Mouse (Mus musculus) kidney, postnatal 14 days (tissue): ENCODE data around the gene Smg6.

Experiments used
- DNase-seq: peaks from one replicate; pipeline ENCODE4 v3.0.0; 2022; ENCODE audit warnings: mixed read lengths

The Smg6 gene

DNA sequence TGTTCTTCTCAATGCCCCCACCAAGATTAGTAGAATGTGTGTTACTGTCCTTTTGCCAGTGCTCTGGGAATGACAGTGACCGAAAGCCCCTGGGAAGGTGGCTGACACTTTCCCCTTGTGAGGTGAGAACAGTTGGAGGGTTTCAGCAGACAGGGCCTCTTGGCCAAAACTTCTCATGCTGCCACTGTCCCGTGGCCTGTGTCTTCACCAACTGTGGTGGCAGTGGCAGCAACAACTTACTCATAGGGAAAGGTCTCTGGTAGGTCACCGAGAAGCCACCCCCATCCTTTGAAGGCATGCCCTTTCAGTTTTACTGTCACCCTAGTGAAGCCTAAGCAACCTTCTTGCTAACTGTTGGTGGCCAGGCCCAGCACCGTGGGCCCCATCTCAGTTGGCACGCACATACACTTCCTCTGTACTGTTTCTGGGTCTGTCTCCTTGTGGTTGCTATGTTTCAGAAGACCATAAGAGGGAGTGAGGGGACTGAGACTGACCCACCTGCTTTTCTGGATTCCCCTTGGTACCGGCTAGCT lies 228.5 kb downstream of the Smg6 start:
- DNase-seq = no peak

DNA sequence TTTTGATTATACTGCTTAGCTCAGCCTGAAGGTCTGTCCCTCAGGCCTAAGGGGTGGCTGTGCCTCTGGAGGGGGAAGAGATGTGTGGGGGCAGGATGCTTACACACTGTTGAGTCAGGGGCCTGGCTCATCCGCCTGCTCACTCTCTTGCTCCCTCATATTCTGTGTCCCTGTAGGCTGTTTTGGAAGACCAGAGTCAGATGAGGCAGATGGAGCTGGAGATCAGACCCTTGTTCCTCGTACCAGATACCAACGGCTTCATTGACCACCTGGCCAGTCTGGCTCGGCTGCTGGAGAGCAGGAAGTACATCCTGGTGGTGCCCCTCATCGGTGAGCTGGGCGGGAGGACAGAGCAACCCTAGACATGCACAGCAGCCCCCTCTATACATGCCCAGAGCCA lies 230.4 kb downstream of the Smg6 start:
- DNase-seq = no peak

DNA sequence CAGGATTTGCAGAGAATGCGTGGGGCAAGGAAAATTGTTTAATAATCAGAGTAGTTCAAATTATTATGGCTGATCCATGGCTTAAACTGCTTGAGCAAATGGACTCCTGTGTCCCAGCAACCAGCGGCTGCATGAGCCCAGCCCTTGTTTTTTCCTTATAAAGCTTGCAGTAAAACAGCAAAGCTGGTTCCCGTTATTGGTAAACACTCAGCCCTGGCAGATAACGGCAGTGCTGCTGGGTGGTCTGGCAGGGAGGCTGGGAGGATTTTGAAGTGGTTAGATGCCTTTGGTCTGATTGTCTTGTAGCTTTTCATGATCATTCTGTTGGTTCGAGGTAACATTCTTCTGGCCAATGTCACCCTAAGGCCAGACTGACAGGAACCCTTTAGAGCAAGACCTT lies 230.8 kb downstream of the Smg6 start:
- DNase-seq = no peak

DNA sequence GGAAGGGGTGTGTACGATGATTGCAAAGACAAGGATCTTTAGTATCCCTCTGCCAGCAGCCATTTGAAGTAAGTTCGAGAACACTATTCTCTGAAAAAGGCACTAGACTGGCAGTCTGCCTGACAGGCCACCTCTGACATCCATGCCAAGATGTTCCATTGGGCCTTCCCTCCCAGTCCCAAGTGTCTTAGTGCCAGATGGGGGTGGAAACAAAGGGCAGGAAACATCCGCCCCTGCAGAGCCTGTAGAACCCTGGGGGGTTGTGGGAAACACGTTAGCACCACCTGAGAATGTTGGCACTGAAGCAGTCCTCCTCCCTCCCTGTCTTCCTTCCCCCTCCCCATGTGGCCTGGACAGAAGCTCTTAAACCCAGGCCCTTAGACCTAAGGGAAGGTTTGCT lies 231.4 kb downstream of the Smg6 start:
- peak; percentile 47 for DNase-seq

DNA sequence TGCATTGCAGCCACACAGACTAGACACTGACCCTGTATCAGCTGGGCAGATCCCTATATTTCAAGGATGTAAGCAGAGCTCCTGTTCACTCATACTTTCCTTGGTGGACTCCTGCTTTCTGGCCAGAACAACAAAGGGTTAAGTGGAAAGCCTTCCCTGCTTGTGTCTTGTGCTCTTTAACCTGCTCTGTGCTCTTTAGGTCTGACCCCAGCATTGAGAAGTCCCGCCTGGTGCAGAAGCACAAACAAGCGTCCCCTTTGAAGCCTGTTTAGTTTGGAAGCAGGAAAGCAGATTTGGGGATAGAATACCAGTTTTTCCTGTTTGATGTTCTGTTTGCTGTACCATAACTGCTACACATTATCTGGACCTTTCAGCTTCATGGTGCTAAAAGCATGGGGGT lies 232.3 kb downstream of the Smg6 start:
- DNase-seq = peak; percentile 41

DNA sequence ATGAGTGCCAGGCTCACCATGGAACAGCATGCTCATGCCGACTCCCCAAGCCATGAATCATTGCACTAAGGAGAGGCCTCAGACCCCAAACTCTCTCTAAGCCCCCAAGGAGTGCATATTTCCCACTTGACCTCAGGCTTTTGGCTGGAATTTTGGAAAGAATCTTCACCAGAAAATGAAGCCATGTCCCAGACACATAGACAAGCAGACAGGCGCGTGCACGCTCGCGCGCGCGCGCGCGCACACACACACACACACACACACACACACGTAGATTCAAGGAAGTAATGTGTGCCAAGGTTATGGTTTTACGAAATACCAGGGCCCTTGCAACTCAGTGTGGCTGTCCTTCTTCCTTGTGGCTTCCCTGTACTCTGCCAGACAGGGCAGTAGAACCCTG lies 232.8 kb downstream of the Smg6 start:
- peak; percentile 61 for DNase-seq

DNA sequence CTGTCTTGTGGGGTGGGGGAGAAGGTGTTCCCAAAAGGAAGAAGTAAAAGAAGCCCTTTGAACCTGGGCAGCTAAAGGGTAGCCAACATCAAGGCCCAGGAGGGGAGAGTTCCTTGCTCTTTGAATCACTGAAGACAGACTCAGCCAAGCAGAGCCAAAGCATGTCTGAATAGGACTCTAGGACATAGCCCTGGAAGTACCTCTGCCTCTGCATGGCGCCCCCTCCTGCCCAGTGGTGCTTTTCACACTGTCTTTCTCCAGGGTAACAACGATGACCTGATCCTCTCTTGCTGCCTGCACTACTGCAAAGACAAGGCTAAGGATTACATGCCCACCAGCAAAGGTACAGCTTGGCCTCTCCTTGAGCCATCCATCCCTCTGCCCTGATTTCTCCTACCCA lies 233.9 kb downstream of the Smg6 start:
- DNase-seq = peak; percentile 56

DNA sequence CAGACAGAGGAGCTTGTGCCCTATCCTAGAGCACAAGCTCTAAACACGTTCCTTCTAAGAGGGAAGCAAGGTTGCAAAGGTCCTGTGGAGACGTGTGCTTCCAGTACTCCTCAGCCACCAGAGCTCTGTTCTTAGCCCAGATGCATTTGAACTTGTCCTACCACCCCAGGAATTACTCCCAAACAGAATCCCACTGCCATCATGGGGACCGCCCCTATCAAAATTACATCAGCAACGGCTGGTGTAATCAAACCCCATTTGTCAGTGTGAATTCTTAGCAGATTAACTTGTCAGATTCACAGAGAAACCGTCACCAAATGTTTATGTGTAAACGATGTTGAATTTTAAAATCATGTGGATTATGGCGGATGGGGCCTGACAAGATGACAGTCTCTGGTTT lies 235.3 kb downstream of the Smg6 start:
- DNase-seq = no peak

DNA sequence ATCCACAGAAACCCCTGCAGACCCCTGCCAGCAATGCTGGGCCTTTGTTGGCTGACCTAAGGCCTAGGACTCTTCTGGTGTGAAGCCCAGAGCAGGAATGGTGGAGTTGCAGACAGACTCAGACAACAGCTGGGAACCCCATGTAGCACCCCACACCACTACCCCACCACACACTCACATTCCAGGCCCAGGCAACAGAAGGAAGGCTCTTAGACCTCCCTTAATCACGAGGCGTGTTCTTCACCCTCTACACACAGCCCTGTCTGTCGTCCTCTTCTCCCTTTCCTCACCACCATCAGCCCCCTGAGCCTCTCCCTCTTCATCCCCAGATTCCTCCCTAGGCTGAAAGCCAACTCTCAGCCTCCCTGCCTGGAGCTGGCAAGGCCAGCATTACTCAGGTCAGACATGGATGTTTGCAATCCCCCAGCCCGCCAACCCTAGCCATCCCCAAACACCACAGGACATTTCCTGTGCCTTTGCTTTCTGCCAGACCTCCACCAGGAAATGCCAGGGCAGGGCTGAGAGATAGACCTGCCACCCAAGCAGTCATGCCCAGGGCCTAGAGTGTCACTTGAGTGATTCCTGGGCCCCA lies 235.9 kb downstream of the Smg6 start:
- no peak for DNase-seq

DNA sequence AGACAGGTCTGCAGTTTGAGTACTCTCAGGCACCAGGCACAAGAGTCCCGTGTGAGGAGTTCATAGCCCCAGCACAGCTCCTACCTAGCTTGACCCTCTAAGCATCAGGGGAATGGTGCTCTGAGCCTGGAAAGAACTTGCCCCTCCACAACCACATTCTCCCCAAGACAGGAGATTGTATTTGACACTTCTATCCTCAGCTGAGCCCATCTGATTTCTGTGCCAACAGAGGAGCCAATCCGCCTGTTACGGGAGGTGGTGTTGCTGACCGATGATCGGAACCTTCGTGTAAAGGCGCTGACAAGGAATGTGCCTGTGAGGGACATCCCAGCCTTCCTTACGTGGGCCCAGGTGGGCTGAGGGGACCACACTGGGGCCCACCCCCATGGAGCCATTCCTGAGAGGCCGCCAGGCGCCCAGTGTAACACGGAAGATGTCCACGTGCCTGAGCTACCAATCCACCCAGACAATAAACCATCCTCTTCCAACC lies 237.0 kb downstream of the Smg6 start:
- no peak for DNase-seq

DNA sequence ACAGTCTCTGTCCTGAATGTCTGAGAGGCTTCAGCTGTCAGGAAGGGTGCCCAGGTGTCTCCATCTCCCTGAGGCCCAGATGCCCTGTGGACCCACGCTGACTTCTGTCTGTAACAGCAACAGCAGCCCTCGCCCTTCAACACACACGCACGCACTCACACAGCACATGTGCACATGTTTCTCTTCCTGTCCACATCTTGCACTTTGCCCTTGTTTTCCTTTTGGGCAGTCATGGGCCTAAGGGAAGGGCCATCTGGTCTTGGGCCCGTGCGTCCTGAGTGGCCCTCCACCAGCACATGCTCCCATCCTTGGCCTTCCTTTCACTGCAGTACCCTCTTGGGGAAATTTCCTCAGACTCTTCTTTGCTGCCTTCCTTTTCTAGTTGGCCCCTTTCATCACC lies 237.8 kb downstream of the Smg6 start:
- peak; percentile 29 for DNase-seq

DNA sequence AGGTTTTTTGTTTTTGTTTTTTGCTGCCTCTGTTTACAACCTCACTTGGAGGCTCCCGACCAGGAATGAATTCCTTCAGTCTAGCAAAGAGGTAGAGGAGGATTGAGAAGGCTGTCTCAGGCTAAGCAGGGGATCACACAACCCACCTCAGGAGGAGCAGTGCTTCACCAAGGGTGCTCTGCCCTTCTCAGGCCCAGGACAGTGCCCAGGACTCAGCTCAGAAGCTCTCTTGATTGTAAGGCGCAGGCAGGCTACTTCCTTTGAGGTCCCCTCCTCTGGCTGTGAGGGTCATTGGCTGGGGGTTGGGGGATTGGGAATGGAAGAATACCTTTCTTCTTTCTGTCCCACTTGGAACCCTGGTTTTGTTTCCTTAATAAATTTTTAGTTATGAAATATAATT lies 238.4 kb downstream of the Smg6 start:
- no peak for DNase-seq

DNA sequence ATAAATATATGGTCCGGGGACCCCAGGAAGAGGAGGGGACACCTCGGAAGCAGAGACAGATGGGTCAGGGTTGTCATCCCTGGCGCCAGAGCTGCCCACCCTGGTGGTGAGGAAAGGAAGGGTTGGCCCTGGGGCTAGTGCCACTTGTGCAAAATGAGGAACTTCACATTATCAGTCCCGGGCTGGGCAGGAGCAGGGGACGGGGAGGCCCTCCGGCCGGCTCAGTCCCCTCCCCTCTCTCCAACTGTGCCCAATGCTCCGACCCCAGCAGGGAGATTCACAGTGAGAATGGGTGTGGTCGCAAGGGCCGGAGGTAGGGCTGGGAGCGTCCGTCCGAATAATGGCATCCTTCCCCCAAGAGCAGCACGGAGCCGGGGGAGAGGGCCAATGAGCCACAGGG lies 239.1 kb downstream of the Smg6 start:
- no peak for DNase-seq

DNA sequence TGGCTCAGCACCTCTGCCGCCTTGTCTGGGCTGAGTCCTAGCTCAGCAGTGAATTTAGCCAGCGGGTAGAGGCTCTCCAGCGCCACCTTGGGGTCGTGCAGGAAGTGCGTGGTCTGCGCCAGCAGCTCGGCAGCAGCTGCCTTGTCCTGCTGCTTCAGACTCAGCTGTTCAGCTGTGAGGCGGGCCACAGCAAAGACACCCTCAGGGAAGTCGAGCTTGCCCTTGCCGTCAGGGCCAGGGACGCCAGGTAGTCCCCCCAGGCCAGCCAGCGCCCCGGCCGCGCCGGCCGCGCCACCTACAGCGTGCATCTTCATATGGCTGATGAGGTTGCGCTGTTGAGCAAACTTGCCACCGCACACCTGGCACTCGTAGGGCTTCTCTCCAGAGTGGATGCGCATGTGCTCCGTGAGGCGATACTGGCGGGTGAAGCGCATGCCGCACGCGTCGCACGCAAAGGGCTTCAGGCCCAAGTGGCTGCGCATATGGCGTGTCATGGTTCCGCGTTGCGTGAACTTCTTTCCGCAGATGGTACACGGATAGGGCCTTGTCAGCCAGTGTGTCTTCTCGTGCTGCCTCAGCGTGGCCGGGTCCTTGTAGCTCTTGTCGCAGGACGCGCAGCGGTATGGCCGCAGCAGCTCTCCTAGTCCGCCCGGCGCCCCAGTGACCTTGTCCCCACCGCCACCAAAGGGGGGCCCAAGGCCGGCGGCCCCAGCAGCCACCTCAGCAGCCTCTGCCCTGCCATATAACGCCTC lies 240.0 kb downstream of the Smg6 start:
- DNase-seq = peak; percentile 88

DNA sequence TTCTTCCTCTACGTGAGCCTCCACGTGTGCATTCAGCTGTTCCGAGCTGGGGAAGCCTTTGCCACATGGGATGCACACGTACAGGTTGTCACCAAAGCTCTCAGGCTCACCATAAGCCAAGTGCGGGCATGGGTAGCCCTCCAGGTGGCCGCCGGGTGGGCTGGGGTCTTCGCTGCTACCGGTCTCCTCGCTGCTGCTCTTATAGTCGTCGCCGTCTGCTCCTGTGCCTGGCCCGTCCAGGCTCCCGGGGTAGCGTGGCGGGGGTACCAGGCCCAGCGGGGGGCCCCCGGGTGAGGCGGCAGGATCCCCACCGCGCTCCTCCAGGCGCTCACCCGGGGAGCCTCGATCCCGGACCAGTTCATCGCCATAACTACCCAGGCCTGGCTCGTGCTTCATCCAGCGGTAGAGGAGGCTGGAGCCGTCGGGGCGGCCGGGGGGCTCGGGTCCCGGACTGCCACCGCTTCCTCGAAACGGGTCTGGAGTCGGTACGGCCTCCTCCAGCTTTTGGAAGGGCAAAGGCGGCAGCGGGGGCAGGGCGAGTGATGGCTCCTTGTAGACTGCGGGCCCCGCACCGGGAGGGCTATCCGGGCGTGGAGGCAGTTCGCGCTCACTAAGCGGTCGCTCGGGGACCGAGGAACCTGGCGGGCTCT lies 240.7 kb downstream of the Smg6 start:
- peak; percentile 41 for DNase-seq

DNA sequence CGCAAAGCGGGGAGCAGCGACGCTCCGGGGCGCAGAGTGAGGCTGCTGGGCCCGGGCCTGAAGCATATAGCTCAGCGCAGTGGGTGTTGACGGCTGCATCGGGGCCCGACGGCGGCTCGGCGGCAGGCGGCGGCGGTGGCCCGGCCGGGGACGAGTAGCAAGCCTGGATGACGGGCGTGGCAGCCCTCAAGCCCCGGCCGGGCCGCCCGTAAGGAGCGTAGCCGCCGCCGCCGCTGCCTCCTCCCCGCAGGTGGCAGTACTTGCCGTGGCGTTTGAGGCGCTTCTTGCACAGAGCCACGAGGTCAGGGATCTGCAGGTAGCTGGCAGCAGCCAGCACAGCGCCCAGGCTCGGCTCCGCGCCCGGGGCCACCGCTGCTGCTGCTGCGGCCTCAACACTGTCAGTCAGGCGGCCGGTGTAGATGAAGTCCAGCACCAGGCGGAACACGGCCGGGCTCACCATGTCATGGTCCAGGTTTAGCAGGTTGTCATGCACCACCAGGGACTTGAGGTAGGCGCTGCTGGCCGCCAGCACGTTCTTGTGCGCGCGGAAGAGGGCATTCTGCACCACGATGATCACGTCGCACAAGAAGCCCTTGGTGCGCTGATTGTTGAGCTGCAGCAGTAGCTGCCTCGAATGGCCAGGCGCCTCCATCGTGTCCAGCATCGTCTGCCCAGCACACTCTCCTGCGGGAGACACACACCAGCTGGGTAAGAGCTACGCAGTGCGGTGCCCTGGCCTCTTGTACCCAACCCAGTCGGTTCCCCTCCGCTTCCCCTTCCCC lies 241.4 kb downstream of the Smg6 start:
- peak; percentile 68 for DNase-seq

DNA sequence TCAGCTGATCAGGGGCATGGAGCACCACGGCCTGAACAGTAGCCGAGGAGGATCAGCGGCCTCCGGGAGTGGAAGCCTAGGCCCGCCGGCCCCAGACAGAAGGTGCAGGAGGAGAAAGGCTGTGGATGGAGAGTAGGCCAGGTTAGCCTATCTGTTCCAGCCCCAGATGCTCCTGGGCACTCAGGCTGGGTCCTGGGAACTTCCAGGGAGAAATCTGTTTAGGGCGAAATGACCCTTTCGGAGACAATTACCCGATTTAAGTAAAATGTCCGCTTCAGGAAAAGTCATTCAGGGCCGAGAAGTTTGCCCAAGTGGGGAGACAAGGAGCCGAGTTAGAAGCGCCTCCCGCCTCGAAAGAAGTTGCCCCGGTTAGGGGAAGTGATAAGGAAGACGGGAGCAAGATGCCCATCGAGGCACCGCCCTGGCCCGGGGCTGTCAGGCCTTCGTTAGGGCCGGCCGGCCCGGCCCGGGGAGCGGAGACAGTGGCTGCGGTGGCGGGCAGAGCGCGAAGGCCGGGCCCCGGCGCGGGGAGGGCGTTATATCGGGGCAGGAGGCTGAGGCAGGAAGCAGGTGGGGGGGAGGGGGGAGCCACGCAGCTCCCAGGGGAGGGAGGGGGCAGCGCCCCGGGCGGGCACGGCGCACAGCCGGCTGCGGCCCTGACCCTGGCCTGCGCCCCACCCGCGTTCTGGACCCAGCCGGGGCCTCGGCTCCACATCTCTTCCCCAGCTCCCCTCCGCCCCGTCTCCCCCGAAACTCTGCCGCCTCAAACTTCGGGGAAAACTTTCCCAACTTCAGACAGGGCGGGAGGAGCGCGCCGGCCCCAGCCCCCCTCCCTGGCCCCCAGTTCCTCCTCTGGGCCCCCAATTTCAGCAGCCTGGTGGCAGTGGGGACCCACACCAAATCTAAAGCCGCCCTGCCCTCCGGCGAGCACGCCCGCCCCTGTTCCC lies 242.3 kb downstream of the Smg6 start:
- peak; percentile 70 for DNase-seq

DNA sequence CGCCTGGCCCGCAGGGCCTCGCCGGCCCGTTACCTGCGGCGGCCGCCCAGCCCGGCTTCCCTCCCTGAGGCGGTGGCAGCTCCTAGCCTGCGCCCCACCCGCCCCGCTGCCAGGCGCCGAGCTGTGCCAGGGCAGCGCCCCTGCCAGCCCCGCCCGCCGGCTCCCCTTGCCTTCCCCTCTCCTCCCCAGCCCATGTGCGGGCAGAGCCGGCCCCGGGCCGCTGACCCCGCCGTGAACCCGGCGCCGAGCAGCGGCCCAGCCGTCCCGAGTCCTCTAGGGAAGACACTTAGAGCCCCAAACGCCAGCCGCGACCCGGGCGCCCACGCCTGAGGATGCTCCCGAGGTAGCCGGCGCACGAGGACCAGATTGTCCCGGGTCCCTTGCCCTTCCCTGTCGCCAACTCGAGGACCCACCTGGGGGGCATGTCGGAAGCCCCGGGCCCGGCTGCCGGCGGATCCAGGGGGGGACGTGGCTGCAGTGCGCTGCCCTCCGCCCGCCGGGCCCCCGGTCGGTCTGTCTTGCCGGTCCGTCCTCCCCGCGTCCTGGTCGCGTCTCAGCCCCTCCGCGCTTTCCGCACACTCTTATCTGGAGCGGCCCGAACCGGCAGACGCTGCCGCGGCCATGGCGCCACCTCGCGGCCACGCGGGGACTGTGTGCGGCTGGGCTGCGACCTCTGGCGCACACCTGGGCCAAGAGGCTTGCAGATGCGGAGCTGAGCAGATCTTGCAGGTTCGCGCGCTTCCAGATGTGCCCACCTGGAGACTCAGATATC lies 243.2 kb downstream of the Smg6 start:
- DNase-seq = peak; percentile 91

DNA sequence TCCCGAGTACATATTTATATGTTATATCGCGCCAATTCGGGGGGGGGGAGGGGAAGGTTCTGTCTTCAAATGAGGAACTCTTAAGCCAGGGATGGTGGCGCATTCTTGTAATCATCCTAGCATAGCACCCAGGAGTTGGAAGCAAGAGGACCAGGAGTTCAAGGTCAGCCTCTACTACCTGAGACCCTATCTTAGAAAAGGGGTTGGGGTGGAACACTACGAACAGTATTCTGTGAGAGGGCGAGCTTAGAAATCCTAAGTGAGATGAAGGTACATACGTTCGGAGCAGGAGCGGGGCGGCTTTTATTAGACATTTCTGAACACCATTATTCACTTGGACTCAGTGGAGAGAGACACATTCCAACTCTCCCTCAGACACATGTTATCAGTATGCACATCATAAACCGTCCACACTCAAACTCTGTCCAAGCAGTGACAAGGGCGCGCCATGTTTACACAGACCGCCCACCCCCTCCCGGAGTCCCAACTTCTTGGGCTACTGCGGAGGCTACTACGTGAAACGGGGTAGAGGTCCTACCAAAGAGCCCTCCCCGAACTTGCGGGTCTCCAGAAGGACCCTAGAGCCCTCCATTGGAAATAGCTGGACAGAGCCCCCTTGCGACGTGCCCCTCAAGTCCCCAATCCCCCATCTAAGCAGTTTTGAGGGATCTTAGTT lies 243.9 kb downstream of the Smg6 start, which contains the start of gene Hic1:
Hic1 (minus strand) TSS at position 115 of the 676 bp plus-strand sequence.
- DNase-seq = peak; percentile 33

DNA sequence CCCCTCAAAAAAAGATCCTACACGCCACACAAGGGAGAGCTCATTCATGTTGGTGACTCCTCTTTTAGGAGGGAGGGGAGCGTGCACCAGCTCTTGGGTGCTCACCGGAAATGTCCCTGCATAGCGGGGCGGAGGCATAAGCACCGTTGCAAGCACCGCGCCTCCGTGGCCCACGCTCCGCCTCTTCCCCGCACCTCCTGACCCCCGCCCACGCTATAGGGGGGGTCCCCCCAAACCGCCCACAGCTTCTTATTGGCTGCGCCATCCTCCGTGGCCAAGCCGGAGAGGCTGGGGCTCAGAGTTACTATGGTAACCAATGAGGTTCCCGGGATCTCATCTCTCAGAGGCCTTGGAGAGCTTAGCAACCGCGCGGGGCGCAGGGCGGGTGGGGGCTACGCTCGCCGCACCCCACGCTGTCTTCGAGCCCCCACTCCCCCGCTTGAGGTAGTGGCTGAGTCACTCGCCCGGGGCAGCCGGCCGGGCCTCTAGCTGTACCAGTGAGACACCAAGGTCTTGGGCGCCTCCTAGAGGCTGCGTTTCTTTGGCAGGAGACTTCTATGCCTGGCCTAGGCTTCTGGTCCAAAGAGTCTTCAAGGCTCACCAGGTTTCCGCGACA lies 244.6 kb downstream of the Smg6 start:
- peak; percentile 95 for DNase-seq
